Mouse (Mus musculus) hindbrain, embryonic 16.5 days (tissue): ENCODE results near the gene Angpt4. TPM values are rescaled to one million over a fixed set of nuclear protein-coding genes. Genes with fewer than 3 reads are reported as not detected.
A peak's percentile ranks its signal among the peaks of the same experiment; 100 is the strongest.

Experiments used
- ATAC-seq: fragments of 200-750 bp; cut with Nextera tagmentation; 2 replicates; pipeline ENCODE4 v1.8.0; 2017; ENCODE audit warnings: moderate TSS enrichment, moderate library complexity
- H3K27ac ChIP-seq: fragments of 300-500 bp; sonication (generic); 2 replicates; pipeline ENCODE4 v1.5.1; 2014; ENCODE audit warnings: low read depth, mild to moderate bottlenecking, control low read depth, low read length, moderate library complexity
- H3K27me3 ChIP-seq: fragments of 300-500 bp; sonication (generic); replicated peaks from 2 replicates; pipeline ENCODE4 v1.6.1; 2014; ENCODE audit warnings: low read length; ENCODE audit not compliant: control insufficient read depth, insufficient read depth
- H3K36me3 ChIP-seq: fragments of 300-500 bp; sonication (generic); 2 replicates; pipeline ENCODE4 v1.6.1; 2014; ENCODE audit warnings: mild to moderate bottlenecking, low read length, moderate library complexity, mixed read lengths; ENCODE audit not compliant: control insufficient read depth, insufficient read depth
- H3K4me1 ChIP-seq: fragments of 300-500 bp; sonication (generic); 2 replicates; pipeline ENCODE4 v1.6.1; 2014; ENCODE audit warnings: low read depth, low read length; ENCODE audit not compliant: control insufficient read depth, insufficient read depth
- H3K4me2 ChIP-seq: fragments of 300-500 bp; sonication (generic); 2 replicates; pipeline ENCODE4 v1.6.1; 2014; ENCODE audit warnings: mild to moderate bottlenecking, low read length, control low read depth, moderate library complexity
- H3K4me3 ChIP-seq: fragments of 300-500 bp; sonication (generic); 2 replicates; pipeline ENCODE4 v1.5.1; 2014; ENCODE audit warnings: mild to moderate bottlenecking, low read length, control low read depth, moderate library complexity
- H3K9ac ChIP-seq: fragments of 300-500 bp; sonication (generic); 2 replicates; pipeline ENCODE4 v1.6.1; 2014; ENCODE audit warnings: low read depth, mild to moderate bottlenecking, control low read depth, low read length, moderate library complexity
- H3K9me3 ChIP-seq: fragments of 300-500 bp; sonication (generic); 2 replicates; pipeline ENCODE4 v1.6.1; 2014; ENCODE audit warnings: mild to moderate bottlenecking, low read length, moderate library complexity; ENCODE audit not compliant: control insufficient read depth
- WGBS: fragments of 180-500 bp; shearing (Covaris S2); extraction: QIAGEN DNeasy Blood & Tissue Kit; methylation state at CpG from one replicate; pipeline ENCODE4 v1.1.7; 2014; 5-methylcytosine and 5-hydroxymethylcytosine counted together
- polyA plus RNA-seq: library from polyadenylated mRNA; unstranded; fragments of >200 nt; fragmentation: Nextera tagmentation; extraction: Ambion mirVana; gene quantifications from 2 replicates; pipeline ENCODE4 v1.2.1, GENCODE M21; 2015

The Angpt4 gene
- polyA plus RNA-seq, result 0.36 and 0.46 TPM in 2 replicates

DNA sequence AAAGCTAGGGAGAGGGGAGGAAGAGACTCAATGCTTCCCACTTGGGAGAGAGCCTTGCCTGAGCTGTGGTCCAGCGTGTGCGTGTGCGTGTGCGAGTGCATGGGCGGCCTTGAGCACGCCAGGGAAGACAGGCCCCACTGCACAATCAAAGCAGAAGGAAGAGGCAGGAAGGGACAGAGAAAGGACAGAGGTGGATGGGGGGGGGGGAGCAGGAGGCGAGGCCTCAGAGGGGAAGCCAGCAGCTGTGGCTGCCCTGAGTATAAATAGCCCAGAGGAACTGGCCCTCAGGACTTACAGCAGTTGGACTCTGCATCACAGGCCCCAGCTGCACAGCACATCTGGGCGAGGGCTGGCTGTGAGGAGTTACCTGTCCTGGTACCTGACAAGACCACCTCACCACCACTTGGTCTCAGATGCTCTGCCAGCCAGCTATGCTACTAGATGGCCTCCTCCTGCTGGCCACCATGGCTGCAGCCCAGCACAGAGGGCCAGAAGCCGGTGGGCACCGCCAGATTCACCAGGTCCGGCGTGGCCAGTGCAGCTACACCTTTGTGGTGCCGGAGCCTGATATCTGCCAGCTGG, at the start of gene Angpt4:
TSS of gene Angpt4 (plus strand) at position 292 of the 582 bp plus-strand sequence.
- Histone ChIP-seq H3K4me1 (peaks cover 4% of the 10 kb centered on the region), H3K27ac (no peak within 1 kb of the TSS), H3K4me2 (no peak within 1 kb of the TSS), H3K9me3 (no peaks in the 10 kb centered on the region), H3K9ac (no peak within 1 kb of the TSS), H3K4me3 (no peak within 1 kb of the TSS), H3K27me3 (no peaks in the 10 kb centered on the region), H3K36me3 (no peaks in the 10 kb centered on the region)
- no peak for ATAC-seq
- WGBS, result 62% methylated on average over 12 of the region's 13 CpGs

DNA sequence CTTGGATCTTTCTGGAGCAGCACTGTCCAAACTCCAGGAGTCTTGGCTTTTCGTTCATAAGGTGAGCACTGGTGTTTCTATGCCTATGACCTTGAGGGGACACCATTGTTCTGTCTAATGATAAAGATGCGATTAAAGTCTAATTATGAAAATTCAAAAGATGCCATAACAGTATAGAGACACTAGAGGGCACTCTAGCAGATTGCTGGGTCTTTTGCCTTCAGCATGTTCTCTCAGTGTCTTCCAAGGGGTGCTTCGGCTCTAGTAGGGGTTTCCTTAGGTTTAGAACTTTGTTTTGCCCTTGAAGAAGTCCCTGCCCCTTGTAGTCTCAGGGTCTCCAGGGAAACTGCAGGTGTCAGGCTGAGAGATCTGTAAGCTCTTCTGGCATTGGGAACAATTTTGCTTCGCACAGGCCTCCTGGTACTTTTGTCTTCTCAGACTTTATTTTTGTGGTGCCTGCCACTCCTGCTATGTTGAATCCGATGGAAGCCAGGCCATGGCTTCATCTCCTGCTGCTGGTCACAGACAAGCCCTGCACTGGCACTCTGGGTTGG, 48.7 kb upstream of the Angpt4 start:
- Histone ChIP-seq H3K4me1 (no peaks in the 10 kb centered on the region), H3K9ac (no peak overlapping the region), H3K27me3 (no peaks in the 10 kb centered on the region), H3K4me2 (no peak overlapping the region), H3K36me3 (no peaks in the 10 kb centered on the region), H3K27ac (no peak overlapping the region), H3K4me3 (no peak overlapping the region), H3K9me3 (no peaks in the 10 kb centered on the region)
- ATAC-seq, result no peak
- WGBS, result 39% methylated on average over 5 of the region's 5 CpGs

- no peak overlapping the region for H3K27ac ChIP-seq
- H3K9ac ChIP-seq, result no peak overlapping the region
- no peak for ATAC-seq
- H3K9me3 ChIP-seq, result no peaks in the 10 kb centered on the region
- H3K4me1 ChIP-seq, result no peaks in the 10 kb centered on the region
- WGBS, result 92% methylated on average over 6 of the region's 6 CpGs
- no peaks in the 10 kb centered on the region for H3K27me3 ChIP-seq
- no peaks in the 10 kb centered on the region for H3K36me3 ChIP-seq
- no peak overlapping the region for H3K4me2 ChIP-seq
- no peak overlapping the region for H3K4me3 ChIP-seq
Observed at GRCm38 (mm10) chr2:151864941-151865340, 46.1 kb upstream of the Angpt4 start.

GRCm38 (mm10) chr2:151866487-151866886, 44.5 kb upstream of the Angpt4 start:
- 48% methylated on average over 4 of the region's 4 CpGs for WGBS
- Histone ChIP-seq H3K27me3 (no peaks in the 10 kb centered on the region), H3K4me3 (no peak overlapping the region), H3K9me3 (no peaks in the 10 kb centered on the region), H3K4me1 (no peaks in the 10 kb centered on the region), H3K4me2 (no peak overlapping the region), H3K9ac (no peak overlapping the region), H3K27ac (no peak overlapping the region), H3K36me3 (no peaks in the 10 kb centered on the region)
- peak; percentile 62; the same call in 1 of the 2 replicates for ATAC-seq

- Histone ChIP-seq H3K9ac (no peak overlapping the region), H3K4me2 (no peak overlapping the region), H3K36me3 (no peaks in the 10 kb centered on the region), H3K9me3 (no peaks in the 10 kb centered on the region), H3K4me1 (no peaks in the 10 kb centered on the region), H3K27me3 (no peaks in the 10 kb centered on the region), H3K4me3 (no peak overlapping the region), H3K27ac (no peak overlapping the region)
- WGBS, result 85% methylated on average over 8 of the region's 8 CpGs
- ATAC-seq, result no peak
Observed at GRCm38 (mm10) chr2:151868196-151868595, 42.8 kb upstream of the Angpt4 start.

DNA sequence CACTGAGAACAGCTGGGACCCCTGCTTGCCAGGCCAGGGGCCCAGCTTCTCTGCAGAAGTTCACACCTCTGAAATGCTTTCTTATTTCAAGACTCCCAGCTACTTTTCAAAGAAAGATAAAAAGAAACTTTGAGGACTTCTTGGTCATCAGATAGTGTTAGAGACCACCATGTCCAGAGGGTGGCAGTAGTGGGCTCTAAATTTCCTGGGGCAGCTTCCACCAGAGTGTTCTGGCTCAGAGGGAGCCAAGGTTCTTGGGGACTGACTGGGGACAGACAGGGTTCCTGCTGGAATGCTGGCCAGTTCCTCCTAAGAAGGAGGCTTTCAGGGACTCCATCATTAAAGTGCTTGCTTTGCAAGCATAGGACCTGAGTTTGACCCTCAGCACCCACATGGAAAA, 36.5 kb upstream of the Angpt4 start:
- Histone ChIP-seq H3K4me3 (no peak overlapping the region), H3K4me2 (no peak overlapping the region), H3K9ac (no peak overlapping the region), H3K9me3 (no peaks in the 10 kb centered on the region), H3K4me1 (no peaks in the 10 kb centered on the region; the same call in 1 of the 2 replicates), H3K27ac (no peak overlapping the region), H3K36me3 (no peaks in the 10 kb centered on the region), H3K27me3 (no peaks in the 10 kb centered on the region; the same call in 1 of the 2 replicates)
- ATAC-seq, result no peak

DNA sequence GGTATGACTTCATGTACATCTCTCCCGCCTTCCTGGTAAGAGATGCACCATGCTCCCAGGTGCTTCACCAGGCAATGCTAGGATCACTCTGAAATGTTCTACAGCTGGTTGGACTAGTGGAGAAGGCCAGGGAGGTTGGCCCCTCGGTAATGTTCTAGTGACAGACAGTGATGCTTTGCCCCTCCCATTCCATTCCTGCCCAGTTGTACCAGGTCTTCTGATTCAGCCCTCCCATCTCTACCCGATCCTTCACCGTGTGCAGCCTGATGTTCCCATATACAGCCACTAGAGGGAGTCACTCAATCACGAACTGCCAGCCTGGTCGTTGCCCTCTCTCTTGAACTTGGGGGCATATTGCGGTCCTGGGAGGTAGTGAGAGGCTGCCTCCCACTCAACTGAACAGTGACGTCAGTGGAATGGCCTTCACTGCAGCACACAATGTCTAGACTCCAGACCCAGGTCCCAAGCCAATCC, 35.0 kb upstream of the Angpt4 start:
- no peaks in the 10 kb centered on the region for H3K36me3 ChIP-seq
- no peaks in the 10 kb centered on the region; the same call in 1 of the 2 replicates for H3K4me1 ChIP-seq
- no peaks in the 10 kb centered on the region; the same call in 1 of the 2 replicates for H3K27me3 ChIP-seq
- H3K27ac ChIP-seq, result no peak overlapping the region
- peak; percentile 86 for ATAC-seq
- H3K4me3 ChIP-seq, result no peak overlapping the region
- H3K9me3 ChIP-seq, result no peaks in the 10 kb centered on the region
- 15% methylated on average over 8 of the region's 8 CpGs for WGBS
- H3K9ac ChIP-seq, result no peak overlapping the region
- H3K4me2 ChIP-seq, result no peak overlapping the region

DNA sequence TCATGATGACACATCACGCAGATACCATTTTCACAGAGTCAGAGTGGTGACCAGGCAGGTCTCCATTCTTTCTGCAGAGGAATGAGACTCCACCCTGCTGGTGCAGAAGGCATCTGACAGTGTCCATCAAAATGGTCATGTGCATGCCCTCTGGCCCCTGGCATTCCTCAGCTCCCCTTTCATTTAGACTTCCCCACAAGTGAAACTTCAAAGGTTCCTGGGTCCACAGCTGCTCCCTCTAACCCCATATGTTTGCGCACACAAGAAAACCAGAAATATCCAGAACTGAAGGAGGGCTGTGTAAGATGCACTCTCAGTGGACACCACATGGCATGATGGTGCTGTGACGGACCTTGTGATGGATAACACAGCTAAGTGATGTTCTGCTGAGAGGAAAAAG, 32.4 kb upstream of the Angpt4 start:
- H3K4me3 ChIP-seq, result no peak overlapping the region
- no peak overlapping the region for H3K27ac ChIP-seq
- 78% methylated on average over 3 of the region's 3 CpGs for WGBS
- no peak overlapping the region for H3K9ac ChIP-seq
- no peak for ATAC-seq
- H3K4me1 ChIP-seq, result no peaks in the 10 kb centered on the region; the same call in 1 of the 2 replicates
- H3K36me3 ChIP-seq, result no peaks in the 10 kb centered on the region
- no peaks in the 10 kb centered on the region for H3K9me3 ChIP-seq
- H3K4me2 ChIP-seq, result no peak overlapping the region
- no peaks in the 10 kb centered on the region; the same call in 1 of the 2 replicates for H3K27me3 ChIP-seq

- ATAC-seq, result no peak
- H3K4me3 ChIP-seq, result no peak overlapping the region
- no peak overlapping the region for H3K4me2 ChIP-seq
- no peaks in the 10 kb centered on the region for H3K36me3 ChIP-seq
- no peaks in the 10 kb centered on the region; the same call in 1 of the 2 replicates for H3K27me3 ChIP-seq
- 73% methylated on average over 2 of the region's 2 CpGs for WGBS
- H3K4me1 ChIP-seq, result no peaks in the 10 kb centered on the region; the same call in 1 of the 2 replicates
- H3K9ac ChIP-seq, result no peak overlapping the region
- no peak overlapping the region for H3K27ac ChIP-seq
- no peaks in the 10 kb centered on the region for H3K9me3 ChIP-seq
Observed at GRCm38 (mm10) chr2:151879760-151880159, 31.2 kb upstream of the Angpt4 start.
